Mouse (Mus musculus): Measurements from ENCODE around the gene Srsf3. TPM values are rescaled to one million over a fixed set of nuclear protein-coding genes. Genes with fewer than 3 reads are reported as not detected.
A peak's percentile ranks its signal among the peaks of the same experiment; 100 is the strongest.

Gene Srsf3
- polyA plus RNA-seq, 1 experiment from 2014 or later = 702 TPM

GRCm38 (mm10) chr17:29081618-29082381 lies 49.4 kb downstream of the Srsf3 start:
- Histone ChIP-seq H3K9me3 (no peaks in the 10 kb centered on the region), H3K27me3 (peaks cover 42% of the 10 kb centered on the region), H3K4me2 (peak overlapping the region; percentile 53), H3K9ac (peak overlapping the region; percentile 46; the same call in 1 of the 2 replicates), H3K36me3 (no peaks in the 10 kb centered on the region), H3K4me3 (peak overlapping the region; percentile 27), H3K4me1 (peaks cover 30% of the 10 kb centered on the region), H3K27ac (no peak overlapping the region)
- ATAC-seq (ENCODE audit: insufficient number of reproducible peaks, insufficient read depth, low FRiP score, low TSS enrichment, low read depth) = no peak
- WGBS = 4% methylated on average over 21 of the region's 21 CpGs

DNA sequence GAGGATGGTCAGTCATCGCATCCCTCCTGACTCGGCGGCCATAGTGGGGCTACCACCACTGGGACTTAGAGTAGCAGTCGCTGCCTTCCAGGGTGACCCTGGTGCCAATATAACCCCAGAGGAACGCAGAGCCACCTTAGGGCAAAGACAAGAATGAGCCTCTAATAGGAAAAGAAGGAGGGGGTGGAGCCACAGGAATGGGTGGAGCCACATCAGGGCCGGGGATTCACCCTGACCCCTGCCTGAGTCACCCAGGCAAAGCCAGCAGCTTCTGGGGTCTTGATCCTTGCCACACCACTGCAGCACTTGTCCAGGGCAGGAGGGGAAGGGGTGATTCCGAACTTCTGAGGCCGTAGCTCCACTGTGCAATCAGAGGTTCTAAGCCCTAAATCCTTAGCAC lies 51.2 kb downstream of the Srsf3 start:
- 93% methylated on average over 8 of the region's 8 CpGs for WGBS
- no peak overlapping the region for H3K4me3 ChIP-seq
- no peaks in the 10 kb centered on the region for H3K36me3 ChIP-seq
- H3K27me3 ChIP-seq = peaks cover 42% of the 10 kb centered on the region
- ATAC-seq (ENCODE audit: insufficient number of reproducible peaks, insufficient read depth, low FRiP score, low TSS enrichment, low read depth) = no peak
- H3K4me1 ChIP-seq = peaks cover 22% of the 10 kb centered on the region
- H3K9ac ChIP-seq = no peak overlapping the region
- no peak overlapping the region for H3K4me2 ChIP-seq
- no peak overlapping the region for H3K27ac ChIP-seq
- no peaks in the 10 kb centered on the region for H3K9me3 ChIP-seq

DNA sequence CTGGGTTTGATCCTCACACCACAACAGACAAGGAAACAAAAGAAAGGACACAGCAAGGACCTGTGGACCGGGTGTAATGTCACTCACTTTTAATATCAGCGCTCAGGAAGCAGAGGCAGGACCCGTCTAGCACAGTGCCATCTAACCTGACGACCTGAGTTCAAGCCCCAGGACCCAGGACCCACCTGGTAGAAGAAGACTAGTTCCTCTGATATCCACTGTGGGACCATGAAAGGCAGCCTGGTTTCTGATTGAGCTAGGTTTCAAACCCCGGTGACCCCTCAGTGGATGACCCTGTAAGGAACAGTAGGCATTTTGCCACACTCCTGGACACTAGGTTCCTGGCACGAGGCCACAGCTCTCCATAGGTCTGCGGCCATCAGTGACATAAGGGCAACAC lies 52.2 kb downstream of the Srsf3 start:
- Histone ChIP-seq H3K9ac (no peak overlapping the region), H3K4me2 (no peak overlapping the region), H3K27me3 (peaks cover 34% of the 10 kb centered on the region), H3K36me3 (no peaks in the 10 kb centered on the region), H3K4me3 (no peak overlapping the region), H3K4me1 (peaks cover 15% of the 10 kb centered on the region), H3K27ac (no peak overlapping the region), H3K9me3 (no peaks in the 10 kb centered on the region)
- 89% methylated on average over 7 of the region's 7 CpGs for WGBS
- no peak for ATAC-seq (ENCODE audit: insufficient number of reproducible peaks, insufficient read depth, low FRiP score, low TSS enrichment, low read depth)

DNA sequence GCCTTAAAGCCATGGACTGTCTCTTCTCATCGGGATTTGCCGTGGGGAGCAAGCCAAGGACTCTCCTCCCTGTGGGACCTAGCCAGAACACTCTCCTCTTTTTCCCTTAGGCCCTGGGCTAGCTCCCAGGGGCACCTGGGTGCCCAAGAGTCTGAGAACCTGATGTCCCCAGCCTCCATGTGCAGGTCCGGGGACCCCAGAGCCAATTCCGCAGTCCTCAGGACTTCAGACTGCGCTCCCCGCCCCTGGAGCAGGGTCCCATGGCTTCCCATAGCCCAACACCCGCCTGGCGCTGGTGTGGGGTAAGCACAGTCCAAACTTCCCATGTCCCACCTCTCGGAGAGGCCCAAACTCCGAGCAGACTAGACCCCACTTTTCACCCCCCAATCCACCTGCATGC lies 52.8 kb downstream of the Srsf3 start:
- H3K27ac ChIP-seq = no peak overlapping the region
- WGBS = 72% methylated on average over 10 of the region's 10 CpGs
- ATAC-seq (ENCODE audit: insufficient number of reproducible peaks, insufficient read depth, low FRiP score, low TSS enrichment, low read depth) = no peak
- H3K27me3 ChIP-seq = peaks cover 30% of the 10 kb centered on the region
- H3K9ac ChIP-seq = no peak overlapping the region
- H3K4me2 ChIP-seq = no peak overlapping the region
- no peak overlapping the region for H3K4me3 ChIP-seq
- H3K9me3 ChIP-seq = no peaks in the 10 kb centered on the region
- no peaks in the 10 kb centered on the region for H3K36me3 ChIP-seq
- peaks cover 15% of the 10 kb centered on the region for H3K4me1 ChIP-seq

GRCm38 (mm10) chr17:29086916-29087315 lies 54.5 kb downstream of the Srsf3 start:
- Histone ChIP-seq H3K36me3 (no peaks in the 10 kb centered on the region), H3K27me3 (peaks cover 19% of the 10 kb centered on the region), H3K4me2 (no peak overlapping the region), H3K4me1 (peaks cover 3% of the 10 kb centered on the region; the same call in 1 of the 2 replicates), H3K9ac (no peak overlapping the region), H3K9me3 (no peaks in the 10 kb centered on the region), H3K27ac (no peak overlapping the region), H3K4me3 (no peak overlapping the region)
- ATAC-seq (ENCODE audit: insufficient number of reproducible peaks, insufficient read depth, low FRiP score, low TSS enrichment, low read depth) = no peak
- WGBS = 75% methylated on average over 4 of the region's 4 CpGs

DNA sequence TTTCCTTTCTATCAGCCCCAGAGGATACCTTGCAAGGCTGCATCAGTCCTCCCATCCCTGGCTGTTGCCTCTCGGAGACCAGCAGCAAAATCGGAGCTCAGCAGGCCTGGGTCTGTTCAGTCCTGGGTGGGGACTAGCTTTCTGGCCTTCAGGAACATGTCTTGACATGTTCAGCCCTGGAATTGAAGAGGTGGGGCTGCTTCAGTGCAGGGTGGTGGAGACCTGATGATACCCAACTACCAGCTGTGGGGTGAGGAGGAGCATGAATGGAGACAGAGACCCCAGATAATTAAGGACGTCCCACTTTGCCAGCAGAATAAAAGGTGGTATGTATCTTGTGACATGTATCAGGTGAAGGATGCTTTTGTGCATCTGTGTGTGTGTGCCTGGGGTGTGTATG lies 58.3 kb downstream of the Srsf3 start, which contains the start of gene Cdkn1a:
Gene Cdkn1a, plus strand, starts transcription at position 201 of the 400 bp plus-strand sequence.
- H3K4me2 ChIP-seq = no peak within 1 kb of the TSS
- no peak for ATAC-seq (ENCODE audit: insufficient number of reproducible peaks, insufficient read depth, low FRiP score, low TSS enrichment, low read depth)
- no peak within 1 kb of the TSS for H3K4me3 ChIP-seq
- peaks cover 23% of the 10 kb centered on the region for H3K4me1 ChIP-seq
- WGBS = 70% methylated on average over 3 of the region's 3 CpGs
- H3K9ac ChIP-seq = no peak within 1 kb of the TSS
- no peaks in the 10 kb centered on the region for H3K9me3 ChIP-seq
- no peak within 1 kb of the TSS for H3K27ac ChIP-seq
- H3K27me3 ChIP-seq = peaks cover 38% of the 10 kb centered on the region
- H3K36me3 ChIP-seq = no peaks in the 10 kb centered on the region

DNA sequence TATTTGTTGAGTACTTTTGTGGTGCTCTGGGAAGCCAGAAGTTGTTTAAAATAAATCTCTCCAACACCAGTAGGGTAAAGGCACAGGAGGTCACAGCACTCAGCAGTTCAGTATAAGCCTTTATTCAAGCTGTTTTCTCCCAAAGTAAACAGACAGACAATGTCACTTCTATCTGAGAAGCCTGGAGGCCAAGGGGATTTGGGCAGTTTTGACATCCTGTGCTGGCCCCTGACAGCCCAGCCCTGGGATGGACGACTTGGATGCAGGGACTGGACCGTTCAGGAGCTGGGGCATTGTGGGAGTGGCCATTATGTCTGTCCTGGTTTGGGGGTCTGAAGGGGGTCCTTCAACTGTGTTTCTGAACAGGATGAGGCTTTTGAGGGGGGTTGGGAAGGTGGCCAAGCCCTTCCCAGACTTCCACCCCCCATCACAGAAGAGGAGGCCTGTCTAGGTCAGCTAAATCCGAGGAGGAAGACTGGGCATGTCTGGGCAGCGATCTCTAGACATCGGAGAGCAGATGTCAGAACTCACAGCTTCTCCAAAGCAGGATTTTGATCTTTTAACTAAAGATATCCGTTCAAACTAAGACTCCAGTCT lies 59.0 kb downstream of the Srsf3 start:
- Histone ChIP-seq H3K36me3 (no peaks in the 10 kb centered on the region), H3K4me2 (no peak overlapping the region), H3K9me3 (no peaks in the 10 kb centered on the region), H3K4me1 (peaks cover 25% of the 10 kb centered on the region), H3K4me3 (no peak overlapping the region), H3K27ac (no peak overlapping the region), H3K27me3 (peaks cover 41% of the 10 kb centered on the region), H3K9ac (no peak overlapping the region)
- no peak for ATAC-seq (ENCODE audit: insufficient number of reproducible peaks, insufficient read depth, low FRiP score, low TSS enrichment, low read depth)
- 32% methylated on average over 6 of the region's 6 CpGs for WGBS

DNA sequence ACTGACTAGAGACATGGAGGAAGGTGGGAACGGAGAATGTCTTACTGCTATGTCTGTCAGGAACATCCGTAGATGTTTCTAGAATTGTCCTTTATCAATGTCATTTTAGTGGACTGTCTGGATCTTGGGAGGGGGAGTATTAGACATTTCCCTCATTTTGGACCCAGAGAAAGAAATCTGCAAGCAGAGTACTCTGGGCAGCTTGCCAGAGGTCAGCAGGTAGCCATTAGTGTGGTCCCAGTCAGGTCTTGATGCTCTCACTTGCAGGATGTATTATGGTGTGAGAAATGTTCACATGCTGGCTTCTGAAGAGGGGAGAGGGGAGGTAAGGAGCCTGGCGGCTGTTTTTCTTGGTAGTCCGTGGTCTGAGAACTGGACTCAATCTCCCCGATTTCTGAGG lies 60.1 kb downstream of the Srsf3 start:
- 58% methylated on average over 5 of the region's 5 CpGs for WGBS
- H3K27ac ChIP-seq = no peak overlapping the region
- H3K36me3 ChIP-seq = no peaks in the 10 kb centered on the region
- no peaks in the 10 kb centered on the region for H3K9me3 ChIP-seq
- H3K27me3 ChIP-seq = peaks cover 46% of the 10 kb centered on the region
- H3K4me3 ChIP-seq = no peak overlapping the region
- H3K4me2 ChIP-seq = no peak overlapping the region
- no peak overlapping the region for H3K9ac ChIP-seq
- ATAC-seq (ENCODE audit: insufficient number of reproducible peaks, insufficient read depth, low FRiP score, low TSS enrichment, low read depth) = no peak
- peaks cover 29% of the 10 kb centered on the region for H3K4me1 ChIP-seq

Other genes with a start within 250 kb of the Srsf3 start
- gene Brpf3, start 231.5 kb upstream of the Srsf3 start, polyA plus RNA-seq (2015; fragmentation: Nextera tagmentation; extraction: Ambion mirVana) = 12.0 and 14.0 TPM in 2 replicates
- gene Pnpla1, start 174.2 kb upstream of the Srsf3 start, polyA plus RNA-seq (2015; fragmentation: Nextera tagmentation; extraction: Ambion mirVana) = 0.26 and 0.98 TPM in 2 replicates
- 0.29 and 0.41 TPM in 2 replicates for gene 4930539E08Rik, start 117.3 kb upstream of the Srsf3 start, polyA plus RNA-seq (2015; fragmentation: Nextera tagmentation; extraction: Ambion mirVana)
- not detected in 2 replicates for gene Pxt1, start 88.8 kb upstream of the Srsf3 start, polyA plus RNA-seq (2015; fragmentation: Nextera tagmentation; extraction: Ambion mirVana)
- 99.9 and 103 TPM in 2 replicates for gene Kctd20, start 80.7 kb upstream of the Srsf3 start, polyA plus RNA-seq (2015; fragmentation: Nextera tagmentation; extraction: Ambion mirVana)
- 114 and 129 TPM in 2 replicates for gene Stk38, start 24.6 kb upstream of the Srsf3 start, polyA plus RNA-seq (2015; fragmentation: Nextera tagmentation; extraction: Ambion mirVana)
- 66.8 and 78.2 TPM in 2 replicates for gene Cdkn1a, start 58.3 kb downstream of the Srsf3 start, polyA plus RNA-seq (2015; fragmentation: Nextera tagmentation; extraction: Ambion mirVana)
- gene Rab44, start 81.5 kb downstream of the Srsf3 start, polyA plus RNA-seq (2015; fragmentation: Nextera tagmentation; extraction: Ambion mirVana) = 0.55 and 0.56 TPM in 2 replicates
- gene Cpne5, start 205.5 kb downstream of the Srsf3 start, polyA plus RNA-seq (2015; fragmentation: Nextera tagmentation; extraction: Ambion mirVana) = 28.1 and 36.0 TPM in 2 replicates
- 149 and 162 TPM in 2 replicates for gene Ppil1, start 231.6 kb downstream of the Srsf3 start, polyA plus RNA-seq (2015; fragmentation: Nextera tagmentation; extraction: Ambion mirVana)
- gene BC004004, start 236.2 kb downstream of the Srsf3 start, polyA plus RNA-seq (2015; fragmentation: Nextera tagmentation; extraction: Ambion mirVana) = 66.7 and 71.3 TPM in 2 replicates